Mouse (Mus musculus) lung, postnatal 25 days (tissue): Measurements from ENCODE around the gene AA986860.

Experiments used
- DNase-seq: peaks from one replicate; pipeline ENCODE4 v3.0.0; 2022; ENCODE audit warnings: low spot score

Gene AA986860

DNA sequence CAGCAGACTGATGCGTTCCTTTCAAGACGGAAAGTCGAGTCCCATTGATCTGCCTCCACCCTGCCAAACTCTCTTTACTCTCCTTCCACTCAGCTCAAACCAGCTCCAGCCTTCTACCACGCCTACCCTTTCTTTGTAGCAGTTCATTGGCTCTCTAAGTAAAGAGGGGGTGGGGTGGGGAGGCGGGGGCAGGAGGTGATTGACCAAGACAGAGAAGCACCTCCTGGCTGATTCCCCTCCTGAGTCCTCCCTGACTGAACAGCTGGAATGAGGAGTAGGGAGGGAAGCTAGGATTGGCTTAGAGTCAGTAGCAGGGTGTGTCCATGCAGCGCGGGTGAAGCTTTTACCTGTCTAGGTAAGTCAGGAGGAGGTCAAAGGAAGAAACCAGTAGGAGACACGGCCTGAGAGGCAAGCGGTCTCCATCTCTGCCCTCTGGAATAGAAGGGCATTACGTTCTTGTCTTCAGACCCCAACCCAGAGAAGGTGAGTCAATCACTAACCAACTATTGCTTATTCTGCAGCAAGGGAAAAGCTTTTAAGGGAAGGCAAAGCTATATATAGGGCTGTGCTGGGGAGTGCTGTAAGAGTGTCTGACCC, at the start of gene AA986860:
TSS of gene AA986860 (plus strand) at position 236 of the 597 bp plus-strand sequence.
- DNase-seq, result peak; percentile 83

DNA sequence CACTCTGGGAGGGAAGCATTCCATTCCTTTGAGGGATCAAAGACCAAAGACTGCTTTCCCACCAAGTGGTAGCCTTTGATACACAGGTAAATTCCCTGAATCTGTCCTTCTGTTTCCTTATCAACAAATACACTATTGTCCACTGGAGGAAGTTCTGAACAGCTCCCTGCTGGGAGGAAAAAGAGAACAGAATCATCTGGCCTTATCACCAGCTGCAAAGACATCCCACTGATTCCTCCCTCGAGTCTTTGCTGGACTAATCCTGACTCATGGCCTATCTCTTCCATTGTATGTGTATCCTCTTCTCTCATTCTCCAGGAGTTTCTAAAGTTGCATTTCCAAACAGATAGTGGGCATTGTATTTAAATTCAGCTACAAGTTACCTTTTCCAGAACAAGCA, 47.9 kb upstream of the AA986860 start:
- no peak for DNase-seq

GRCm38 (mm10) chr1:130698601-130699000, 33.2 kb upstream of the AA986860 start:
- no peak for DNase-seq

DNA sequence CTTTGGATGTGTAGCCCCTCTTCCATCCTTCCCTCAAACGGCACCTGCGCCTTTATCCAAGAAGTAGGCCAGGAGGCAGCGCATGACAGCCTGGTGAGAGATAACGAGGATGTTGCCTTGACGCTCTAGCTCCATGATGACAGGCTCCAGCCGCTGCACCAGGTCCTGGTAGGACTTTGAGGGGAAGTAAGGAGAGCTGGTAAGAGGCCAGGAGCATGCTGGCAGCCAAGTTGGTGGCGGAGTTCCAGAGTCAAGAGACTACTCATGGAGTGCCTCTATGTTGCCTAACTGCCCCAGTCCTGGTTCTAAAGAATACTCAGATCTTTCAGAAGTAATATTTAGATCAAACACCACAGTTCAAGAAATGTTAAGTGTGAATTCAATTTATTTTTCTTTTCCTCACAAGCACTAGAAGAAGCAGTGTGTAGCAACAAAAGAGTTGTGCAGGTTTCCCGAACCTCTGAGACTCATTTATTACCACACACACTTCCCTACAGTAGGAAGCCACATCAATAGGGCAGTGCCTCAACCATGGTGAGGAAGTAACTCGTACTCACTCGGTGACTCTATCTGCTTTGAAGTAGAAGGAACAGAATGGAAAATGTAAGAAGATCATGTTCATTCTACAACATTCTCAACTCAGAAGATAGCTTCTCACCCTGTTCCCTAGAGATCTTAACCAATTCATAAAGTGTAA, 31.7 kb upstream of the AA986860 start:
- peak; percentile 85 for DNase-seq

DNA sequence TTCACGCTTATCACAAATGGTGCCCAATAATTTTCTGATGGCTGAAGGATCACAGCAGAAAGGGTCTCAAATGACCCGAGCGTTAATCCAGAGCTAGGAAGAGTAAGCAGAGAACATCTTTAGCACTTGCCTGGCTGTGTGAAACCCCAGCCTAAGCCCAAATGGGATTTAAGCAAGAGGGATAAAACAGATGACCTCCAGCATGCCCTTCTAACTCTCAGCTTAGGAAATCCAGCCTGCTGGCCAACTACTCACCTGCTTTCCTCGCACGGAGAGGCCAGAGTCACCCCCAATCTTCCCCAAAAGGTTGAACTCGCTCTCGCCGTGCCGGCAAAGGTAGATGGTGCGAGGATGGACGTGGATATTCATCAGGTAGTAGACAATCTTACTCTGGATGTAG, 29.8 kb upstream of the AA986860 start:
- no peak for DNase-seq

- DNase-seq, result peak; percentile 80
These were observed 28.2 kb upstream of the AA986860 start for GRCm38 (mm10) chr1:130703613-130704012.

DNA sequence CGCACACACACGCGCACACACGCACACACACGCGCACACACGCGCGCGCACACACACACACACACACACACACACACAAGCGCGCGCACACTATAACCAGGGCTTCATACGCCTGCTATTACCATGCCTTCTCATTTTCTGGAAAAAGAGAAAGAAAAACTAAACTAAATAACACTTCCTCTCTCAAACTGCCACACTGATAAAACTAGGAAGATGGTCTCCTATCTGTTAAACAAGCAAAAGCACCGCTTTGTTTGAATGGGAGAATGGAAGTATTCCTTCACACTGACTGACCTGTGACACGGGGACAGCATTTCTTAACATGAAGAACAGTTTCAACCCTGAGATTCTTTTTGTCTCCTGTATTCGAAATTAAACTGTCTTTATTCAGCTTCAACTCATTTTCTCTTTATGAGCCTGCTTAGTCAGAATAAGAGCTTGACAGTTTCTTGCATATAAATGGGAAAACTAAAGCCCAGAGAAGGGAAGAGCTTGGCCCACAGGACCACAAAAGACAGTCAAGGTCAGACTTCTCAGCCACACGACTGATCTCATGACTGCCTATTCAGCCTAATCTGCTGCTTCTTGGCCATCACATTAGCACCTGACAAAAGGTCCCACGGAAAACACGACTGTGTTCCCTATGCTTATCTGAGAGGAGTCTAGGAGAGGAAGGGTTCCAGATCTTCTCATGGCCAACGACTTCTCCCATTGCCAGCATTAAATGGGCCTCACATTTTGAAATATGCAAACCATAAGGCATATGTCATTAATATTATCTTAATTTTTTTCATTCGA, 21.3 kb upstream of the AA986860 start:
- DNase-seq, result no peak

DNA sequence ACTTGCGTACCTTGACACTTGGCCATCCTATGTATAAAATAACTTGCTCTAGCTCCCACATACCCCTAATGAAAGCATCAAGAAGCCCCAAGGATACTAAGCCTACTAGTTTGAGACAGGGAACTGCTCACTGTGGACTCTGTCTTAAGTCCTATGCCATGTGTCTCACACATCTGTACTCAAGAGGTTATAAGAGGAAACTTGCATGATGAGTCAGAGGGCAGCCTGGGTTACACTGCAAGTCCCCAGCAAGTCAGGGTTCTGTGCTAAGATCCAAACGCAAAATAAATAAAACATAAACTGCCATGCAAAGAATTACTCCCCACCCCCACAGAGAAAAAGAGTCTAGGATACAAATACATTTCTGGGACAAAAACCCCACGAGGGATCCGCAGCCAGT, 17.7 kb upstream of the AA986860 start:
- DNase-seq, result no peak

- peak; percentile 96 for DNase-seq
These were observed 16.1 kb upstream of the AA986860 start, which contains the start of gene Gm29427 for GRCm38 (mm10) chr1:130715561-130716217. Gene Gm29427 (minus strand): TSS chr1:130715799.

GRCm38 (mm10) chr1:130716218-130716512, 15.6 kb upstream of the AA986860 start:
- no peak for DNase-seq

DNA sequence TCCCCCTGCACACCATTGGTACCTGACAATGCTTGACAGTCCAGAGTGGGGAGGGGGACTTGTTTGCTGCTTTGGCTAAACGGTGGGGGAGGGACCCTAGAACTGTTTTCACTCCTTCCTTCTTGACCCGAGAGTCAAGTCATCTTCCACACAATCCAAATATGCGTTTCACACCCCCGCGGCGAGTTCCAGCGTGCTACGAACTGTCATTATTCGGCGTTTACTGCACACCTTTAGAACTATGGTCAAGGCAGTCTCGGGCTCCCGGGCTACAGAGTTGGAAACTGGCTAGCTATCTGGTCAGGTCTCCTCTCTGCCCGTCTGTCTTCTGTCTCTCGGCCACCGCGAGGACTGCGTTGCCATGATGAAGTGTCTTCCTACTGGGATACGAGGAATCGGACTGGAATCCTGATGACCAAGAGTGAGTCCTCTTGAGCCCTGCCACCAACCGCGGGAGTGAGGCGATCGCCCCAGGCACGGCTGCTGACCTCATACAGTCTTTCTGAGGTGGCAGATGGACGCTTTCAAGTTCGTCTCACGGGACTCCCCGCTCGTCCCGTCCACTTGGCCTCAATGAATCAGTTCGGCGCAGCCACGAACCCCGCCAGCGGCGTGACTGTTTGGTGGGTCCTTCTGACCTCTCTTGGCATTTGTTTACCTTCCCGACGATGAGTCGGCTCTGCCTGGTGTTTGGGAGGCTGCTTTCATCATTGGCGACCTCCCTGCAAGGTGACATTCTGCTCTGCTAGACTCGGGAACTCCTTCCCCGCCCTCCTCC, 15.1 kb upstream of the AA986860 start:
- peak; percentile 38 for DNase-seq

DNA sequence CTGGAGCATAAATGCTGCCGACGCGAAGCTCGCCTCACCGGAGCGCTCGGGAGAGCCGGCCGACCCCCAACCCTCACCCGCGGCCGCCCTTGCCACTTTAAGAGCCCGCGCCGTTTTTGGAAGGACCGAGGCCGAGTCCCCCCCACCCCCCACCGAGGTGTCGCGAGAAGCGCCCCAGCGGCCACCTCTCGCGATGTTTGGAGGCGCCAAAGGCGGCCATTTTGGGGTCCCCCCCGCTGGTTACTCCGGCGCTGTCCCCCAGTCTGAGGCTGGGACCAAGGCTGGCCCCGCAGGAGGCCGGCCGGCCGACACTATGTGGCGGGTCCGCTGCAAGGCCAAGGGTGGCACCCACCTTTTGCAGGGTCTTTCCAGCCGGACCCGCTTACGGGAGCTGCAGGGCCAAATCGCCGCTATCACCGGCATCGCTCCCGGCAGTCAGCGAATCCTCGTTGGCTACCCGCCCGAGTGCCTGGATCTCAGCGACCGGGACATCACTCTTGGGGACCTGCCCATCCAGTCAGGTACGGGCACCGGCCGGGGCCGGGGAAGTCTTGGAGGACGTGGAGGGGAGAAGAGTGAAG, 14.4 kb upstream of the AA986860 start, which contains the start of gene Yod1:
TSS of gene Yod1 (plus strand) at position 37 of the 581 bp plus-strand sequence.
- DNase-seq, result peak; percentile 87

DNA sequence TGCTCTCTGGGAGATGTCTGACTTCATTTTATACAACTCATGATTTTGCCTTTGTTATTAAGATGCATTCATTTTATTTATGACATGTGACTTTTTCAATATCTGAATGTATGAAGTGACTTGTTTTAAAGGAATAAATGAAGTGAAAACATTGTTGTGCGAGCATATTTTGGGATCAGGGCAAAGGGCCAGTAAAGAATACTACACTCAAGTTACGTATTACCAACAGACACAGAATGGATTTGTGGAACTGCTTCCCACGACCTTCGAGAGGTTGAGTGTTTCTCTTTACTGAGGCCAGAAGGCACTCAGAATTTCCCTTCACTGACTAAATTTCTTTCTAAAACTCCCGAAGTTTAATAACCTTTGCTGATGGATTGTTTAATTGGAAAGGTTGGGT, 7.6 kb upstream of the AA986860 start:
- DNase-seq, result no peak

DNA sequence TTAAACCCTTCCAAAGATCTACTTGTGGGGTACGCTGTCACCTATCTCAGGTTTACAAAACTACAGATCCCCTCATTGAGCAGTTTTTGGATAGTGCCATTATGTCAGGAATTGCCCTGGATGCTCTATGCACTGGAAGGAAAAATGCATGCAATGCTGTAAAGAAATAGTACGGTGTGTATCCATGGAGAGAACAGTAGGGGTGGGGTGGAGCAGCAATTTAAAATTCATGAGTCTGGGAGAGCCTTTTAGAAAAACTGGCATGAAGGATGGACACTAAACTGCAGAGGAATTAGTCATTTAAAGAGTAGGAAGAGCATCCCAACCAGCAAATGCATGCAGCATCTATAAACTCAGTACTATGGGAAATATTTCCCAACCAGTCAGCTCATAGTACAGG, 5.4 kb upstream of the AA986860 start:
- DNase-seq, result no peak

DNA sequence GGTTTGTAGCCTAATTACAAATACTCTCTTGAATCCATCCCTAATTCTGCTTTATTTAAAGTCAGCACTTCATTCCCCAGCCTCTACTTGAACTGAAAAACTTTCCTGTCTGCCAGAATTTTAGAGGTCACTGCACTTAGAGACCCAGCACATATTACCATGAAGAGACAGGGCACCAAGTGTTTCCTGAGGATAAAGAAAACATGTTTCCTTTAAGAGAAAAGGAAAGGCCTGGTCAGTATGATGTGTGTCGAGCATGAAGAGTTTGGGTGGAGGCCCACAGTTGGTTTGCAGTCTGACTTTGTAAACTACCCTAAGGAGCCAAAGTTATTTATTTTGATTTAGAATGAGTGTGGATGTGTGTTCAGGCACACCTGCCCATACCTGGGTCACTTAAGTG, 3.7 kb upstream of the AA986860 start:
- no peak for DNase-seq

DNA sequence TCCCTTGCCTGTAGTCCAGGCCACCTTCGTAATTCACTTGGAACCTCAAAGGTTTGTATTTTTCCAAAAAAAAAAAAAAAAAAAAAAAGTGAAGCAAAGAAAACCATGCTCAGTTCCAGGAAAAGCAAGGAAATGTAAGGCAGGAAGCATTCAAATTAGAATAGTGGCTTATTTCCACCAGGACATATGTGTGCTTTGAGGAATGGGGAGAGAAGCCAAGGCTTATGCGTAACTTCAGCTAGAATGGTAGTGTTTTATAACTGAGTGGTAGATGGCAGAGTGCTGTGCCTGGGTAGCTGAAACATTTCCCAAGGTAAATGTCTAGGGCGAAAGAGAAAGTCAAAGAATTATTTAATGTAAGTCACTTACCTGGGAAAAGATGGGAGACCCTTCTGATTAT, 3.1 kb upstream of the AA986860 start:
- DNase-seq, result no peak

- no peak for DNase-seq
These were observed 2.6 kb upstream of the AA986860 start, which contains the start of gene Pfkfb2 for GRCm38 (mm10) chr1:130729153-130729552. Gene Pfkfb2 (minus strand): TSS chr1:130729253.

GRCm38 (mm10) chr1:130732706-130733658, 1.2 kb downstream of the AA986860 start:
- DNase-seq, result no peak

DNA sequence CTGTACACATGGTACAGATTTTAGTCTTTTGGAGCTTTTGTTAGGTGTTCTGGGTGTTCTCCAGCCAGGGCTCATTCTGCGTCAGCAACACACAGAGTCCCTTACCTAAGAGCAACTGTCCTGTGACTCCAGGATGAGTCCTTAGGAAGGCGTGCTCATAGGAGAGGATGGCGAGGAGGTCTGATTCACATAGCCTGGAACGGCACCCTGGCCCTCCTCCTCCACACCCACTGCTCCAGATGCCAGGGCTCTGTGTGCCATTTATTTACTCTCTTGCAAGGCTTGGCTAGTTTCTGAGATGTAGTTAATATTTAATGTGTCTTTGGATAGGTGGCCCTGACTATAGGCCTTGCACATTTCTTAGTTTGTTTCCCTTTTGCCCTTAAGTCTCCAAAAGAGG, 1.9 kb downstream of the AA986860 start:
- DNase-seq, result peak; percentile 76

DNA sequence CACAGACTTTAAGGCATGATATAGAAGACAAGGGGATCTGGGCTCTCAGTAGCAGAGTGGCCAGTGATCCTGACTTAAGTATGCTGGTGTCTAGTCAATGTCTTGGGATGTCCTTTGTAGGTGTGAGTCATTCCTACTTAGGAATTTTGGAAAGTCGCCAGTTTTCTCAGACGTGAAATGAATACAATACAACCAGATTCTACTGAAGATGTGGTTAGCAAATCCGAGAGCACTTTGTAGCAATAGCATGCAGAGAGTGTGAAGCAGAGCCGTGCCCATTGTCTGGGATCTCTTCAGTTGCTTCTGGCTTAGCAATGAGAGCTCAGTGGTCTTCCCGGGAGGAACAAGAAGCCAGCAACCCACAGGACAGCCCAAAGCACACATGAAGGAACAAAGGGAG, 2.7 kb downstream of the AA986860 start:
- no peak for DNase-seq
